Mouse (Mus musculus) thymus, adult 2 months (tissue): ENCODE data around the gene Bub1b.

Experiments
- CTCF ChIP-seq: fragments of 200-500 bp; IDR thresholded peaks from 2 replicates; pipeline ENCODE4 v1.5.1; 2012; ENCODE audit warnings: mild to moderate bottlenecking, control low read depth, low read length, moderate library complexity, borderline replicate concordance; ENCODE audit not compliant: control insufficient read depth, poor library complexity, insufficient read depth; ENCODE audit errors: extremely low read depth
- POLR2A ChIP-seq: fragments of 200-500 bp; IDR thresholded peaks from 2 replicates; pipeline ENCODE4 v1.6.1; 2012; ENCODE audit warnings: mild to moderate bottlenecking, low read length, control low read depth, moderate library complexity; ENCODE audit not compliant: control insufficient read depth, poor library complexity, insufficient read depth; ENCODE audit errors: extremely low read depth

GRCm38 (mm10) chr2:118659493-118659892, 61.5 kb downstream of the Bub1b start:
- TF ChIP-seq CTCF (no peak), POLR2A (no peak)
